Mouse (Mus musculus) B cell, adult 2 months (primary cell): ENCODE measurements around the gene Galr2.
"Not testable (repeated sequence)": the region's sequence is repeated elsewhere in the genome, so short reads cannot be mapped to it uniquely, and the experiment has no call there.

ENCODE experiments used
- DNase-seq, 2 experiments: peaks; one replicate each; pipeline ENCODE4 v3.0.0; 2022

Gene Galr2

GRCm38 (mm10) chr11:116272589-116273468, 7.9 kb upstream of the Galr2 start:
- no peak for DNase-seq

- no peak for DNase-seq
Observed at GRCm38 (mm10) chr11:116273469-116274044, 7.2 kb upstream of the Galr2 start.

- peak; percentile 87 to 89 for DNase-seq
Observed at GRCm38 (mm10) chr11:116274045-116274666, 6.6 kb upstream of the Galr2 start, which contains the start of gene Srp68. Srp68 (minus strand) TSS chr11:116274217.

GRCm38 (mm10) chr11:116277184-116277583, 3.6 kb upstream of the Galr2 start:
- not testable (repeated sequence) for DNase-seq

- DNase-seq: no peak
Observed at GRCm38 (mm10) chr11:116281671-116282070, 932 bp downstream of the Galr2 start.

GRCm38 (mm10) chr11:116282089-116282488, 1.4 kb downstream of the Galr2 start:
- DNase-seq: no peak

GRCm38 (mm10) chr11:116282912-116283521, 2.3 kb downstream of the Galr2 start:
- peak; percentile 45 to 47 for DNase-seq

- DNase-seq: peak; percentile 35 to 44
Observed at GRCm38 (mm10) chr11:116283982-116284381, 3.2 kb downstream of the Galr2 start.

GRCm38 (mm10) chr11:116285770-116286191, 5.0 kb downstream of the Galr2 start:
- DNase-seq: no peak

GRCm38 (mm10) chr11:116287351-116287750, 6.6 kb downstream of the Galr2 start:
- no peak for DNase-seq

- DNase-seq: no peak
Observed at GRCm38 (mm10) chr11:116290556-116290955, 9.8 kb downstream of the Galr2 start.

GRCm38 (mm10) chr11:116292401-116292800, 11.7 kb downstream of the Galr2 start:
- DNase-seq: no peak

GRCm38 (mm10) chr11:116293538-116294137, 12.9 kb downstream of the Galr2 start:
- no peak for DNase-seq

GRCm38 (mm10) chr11:116294319-116294718, 13.6 kb downstream of the Galr2 start:
- peak; percentile 56 to 57 for DNase-seq

- no peak for DNase-seq
Observed at GRCm38 (mm10) chr11:116296191-116296734, 15.5 kb downstream of the Galr2 start.

- DNase-seq: no peak
Observed at GRCm38 (mm10) chr11:116297017-116297416, 16.3 kb downstream of the Galr2 start.

GRCm38 (mm10) chr11:116298221-116298620, 17.5 kb downstream of the Galr2 start:
- no peak for DNase-seq

GRCm38 (mm10) chr11:116298621-116299020, 17.9 kb downstream of the Galr2 start:
- no peak for DNase-seq

- no peak for DNase-seq
Observed at GRCm38 (mm10) chr11:116305423-116305822, 24.7 kb downstream of the Galr2 start.

GRCm38 (mm10) chr11:116306126-116306982, 25.6 kb downstream of the Galr2 start:
- DNase-seq: peak; percentile 96

GRCm38 (mm10) chr11:116307019-116307725, 26.4 kb downstream of the Galr2 start, which contains the start of gene Exoc7:
Exoc7 (minus strand) TSS chr11:116307233.
- DNase-seq: no peak
